Mouse (Mus musculus) heart, postnatal 4 days (tissue): ENCODE measurements around the gene Pou2f1. TPM values are rescaled to one million over a fixed set of nuclear protein-coding genes. Genes with fewer than 3 reads are reported as not detected.
A peak's percentile ranks its signal among the peaks of the same experiment; 100 is the strongest.

Experiments
- DNase-seq: peaks from one replicate; pipeline ENCODE4 v3.0.0; 2021
- total RNA-seq, 2 experiments: library from RNA; stranded (reverse); gene quantifications; 2 replicates each; pipeline ENCODE4 v1.2.3; 2021

Gene Pou2f1
- total RNA-seq = 10 to 100 TPM; 15.0 to 18.4 TPM

DNA sequence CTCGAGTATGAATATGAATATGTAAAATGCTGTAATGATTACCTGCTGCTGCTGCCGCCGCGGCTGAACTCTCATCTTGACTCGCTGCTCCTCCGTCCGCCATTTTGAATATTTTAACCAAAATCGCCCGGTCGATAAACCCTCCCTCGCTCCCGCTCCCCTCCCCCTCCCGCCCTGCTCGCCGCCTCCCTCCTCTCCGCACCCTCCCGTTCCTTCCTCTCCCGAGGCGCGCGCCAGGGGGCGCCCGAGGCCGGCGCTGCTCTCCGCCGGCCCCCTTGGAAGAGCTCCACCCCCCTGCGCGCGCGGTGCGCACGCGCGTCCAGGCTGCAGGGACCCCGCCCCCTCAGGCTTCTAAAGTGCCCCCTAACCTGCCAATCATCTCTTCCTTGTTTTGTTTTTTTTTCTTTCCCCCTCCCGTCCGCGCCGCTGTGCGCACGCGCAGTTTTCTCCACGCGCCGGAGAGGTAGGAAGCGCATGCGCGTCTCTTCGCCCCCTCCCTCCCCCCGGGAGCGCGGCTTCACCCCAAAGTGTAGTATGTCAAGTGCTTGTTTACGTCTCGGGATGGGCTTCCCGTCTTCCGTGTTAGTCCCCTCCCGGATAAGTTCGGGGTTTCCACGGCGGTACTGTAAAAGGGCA, at the start of gene Pou2f1:
Gene Pou2f1 (minus strand): TSS at position 159 of the 636 bp plus-strand sequence.
- peak; percentile 98 for DNase-seq

- DNase-seq = no peak
These were observed 46.8 kb upstream of the Pou2f1 start for GRCm38 (mm10) chr1:166049046-166049827.

- no peak for DNase-seq
These were observed 45.9 kb upstream of the Pou2f1 start for GRCm38 (mm10) chr1:166048230-166048911.

- no peak for DNase-seq
These were observed 45.2 kb upstream of the Pou2f1 start for GRCm38 (mm10) chr1:166047505-166048170.

- no peak for DNase-seq
These were observed 43.4 kb upstream of the Pou2f1 start for GRCm38 (mm10) chr1:166045894-166046197.

- peak; percentile 27 for DNase-seq
These were observed 42.8 kb upstream of the Pou2f1 start for GRCm38 (mm10) chr1:166045060-166045893.

GRCm38 (mm10) chr1:166043451-166044149, 41.1 kb upstream of the Pou2f1 start:
- DNase-seq = no peak

DNA sequence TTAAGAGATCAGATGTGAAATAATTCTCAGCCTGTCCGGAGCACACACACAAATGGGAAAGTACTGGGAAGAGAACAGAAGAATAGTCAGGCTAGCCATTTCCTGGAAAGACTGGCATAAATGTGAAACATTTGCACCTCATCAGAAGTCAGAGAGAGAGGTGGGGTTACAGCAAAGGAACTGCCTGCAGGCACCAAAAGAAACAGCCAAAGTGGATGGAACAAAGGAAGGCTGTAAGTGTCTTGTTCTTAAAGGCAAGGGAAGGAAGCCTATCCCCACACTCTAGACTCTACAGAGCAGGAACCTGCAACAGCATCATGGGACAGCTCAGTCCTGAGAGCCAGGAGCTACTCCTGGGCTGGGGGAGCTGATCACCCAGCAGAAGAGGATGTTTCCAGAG, 39.0 kb upstream of the Pou2f1 start:
- no peak for DNase-seq

DNA sequence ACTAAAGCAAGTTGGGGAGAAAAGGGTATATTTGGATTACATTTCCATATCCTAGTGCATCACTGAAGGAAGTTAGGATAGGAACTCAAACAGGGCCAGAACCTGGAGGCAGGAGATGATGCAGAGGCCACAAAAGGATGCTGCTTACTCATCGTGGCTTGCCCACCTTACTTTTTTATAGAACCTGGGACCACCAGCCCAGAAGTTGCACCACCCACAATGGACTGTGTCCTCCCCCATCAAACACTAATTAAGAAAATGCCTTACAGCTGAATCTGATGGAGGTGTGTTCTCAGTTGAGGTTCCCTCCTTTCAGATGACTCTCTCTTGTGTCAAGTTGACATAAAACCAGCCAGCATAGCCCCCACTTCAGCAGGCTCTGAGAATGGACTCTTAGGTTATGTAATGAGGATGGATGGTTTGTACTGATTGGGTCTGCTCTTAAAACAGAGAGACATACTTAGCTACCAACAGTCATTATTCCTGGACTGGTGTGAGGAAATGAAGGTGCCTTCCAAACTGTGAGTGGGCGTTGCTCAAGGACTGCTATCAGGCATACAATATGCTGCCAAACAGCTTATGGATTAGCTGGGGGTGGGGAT, 36.4 kb upstream of the Pou2f1 start:
- no peak for DNase-seq

- DNase-seq = no peak
These were observed 32.6 kb upstream of the Pou2f1 start for GRCm38 (mm10) chr1:166035045-166035444.

GRCm38 (mm10) chr1:166031673-166032547, 29.4 kb upstream of the Pou2f1 start:
- no peak for DNase-seq

GRCm38 (mm10) chr1:166023981-166024380, 21.5 kb upstream of the Pou2f1 start:
- DNase-seq = no peak

- no peak for DNase-seq
These were observed 14.7 kb upstream of the Pou2f1 start for GRCm38 (mm10) chr1:166017203-166017602.

DNA sequence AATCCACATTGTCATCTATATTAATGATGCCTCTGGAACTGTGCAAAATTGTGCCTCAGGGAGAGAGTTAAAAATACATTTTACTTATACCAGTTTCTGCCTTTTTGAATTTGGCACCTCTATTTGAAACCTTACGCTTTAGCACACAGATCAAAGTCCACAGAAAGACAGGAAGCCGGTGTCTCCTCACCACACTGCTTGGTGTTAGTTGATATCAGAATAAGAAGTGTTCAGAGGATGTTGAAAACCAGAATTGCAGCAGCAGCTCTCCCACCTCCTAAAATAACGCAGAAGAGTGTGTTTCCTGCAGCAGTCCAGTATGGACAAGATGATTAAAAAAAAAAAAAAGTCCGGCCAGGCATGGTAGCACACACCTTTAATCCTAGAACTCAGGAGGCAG, 13.8 kb upstream of the Pou2f1 start:
- no peak for DNase-seq

GRCm38 (mm10) chr1:166014530-166014929, 12.1 kb upstream of the Pou2f1 start:
- DNase-seq = no peak

DNA sequence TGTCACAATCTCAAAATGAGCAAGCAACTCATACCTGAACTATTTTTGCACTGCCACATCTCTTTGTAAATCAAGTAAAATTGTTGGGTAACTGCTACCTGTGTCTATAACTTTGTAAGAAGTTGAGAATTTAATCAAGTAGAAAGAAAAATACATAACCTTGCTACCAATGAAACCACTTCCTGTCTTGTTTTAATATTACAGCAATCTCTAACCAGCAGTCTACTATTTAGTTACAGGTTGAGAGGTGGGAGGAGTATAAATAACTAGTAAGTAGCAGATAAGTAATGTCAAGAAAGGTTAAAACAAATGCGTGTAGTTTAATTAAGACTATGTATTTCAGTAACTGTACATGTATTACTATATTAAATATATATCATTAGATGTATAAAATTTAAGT, 7.6 kb upstream of the Pou2f1 start:
- no peak for DNase-seq

- DNase-seq = no peak
These were observed 6.3 kb upstream of the Pou2f1 start for GRCm38 (mm10) chr1:166008634-166009350.

- DNase-seq = no peak
These were observed 4.5 kb upstream of the Pou2f1 start for GRCm38 (mm10) chr1:166007026-166007425.
